In the genomic region with DNA sequence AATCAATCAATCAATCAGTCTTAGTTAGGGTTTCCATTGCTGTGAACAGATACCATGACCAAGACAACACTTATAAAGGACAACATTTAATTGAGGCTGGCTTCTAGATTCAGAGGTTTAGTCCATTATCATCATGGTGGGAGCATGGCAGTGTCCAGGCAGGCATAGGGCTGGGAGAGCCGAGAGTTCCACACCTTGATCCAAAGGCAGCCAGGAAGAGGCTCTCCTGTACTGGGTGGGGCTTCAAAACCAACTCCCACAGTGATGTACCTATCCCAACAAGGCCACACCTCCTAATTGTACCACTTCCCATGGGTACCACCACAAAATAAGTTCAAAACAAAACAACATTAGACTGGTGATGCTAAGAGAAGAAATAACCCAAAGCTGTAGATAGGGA, we compare ENCODE assay signal across 30 mouse cellular contexts. TPM values are rescaled to one million over a fixed set of nuclear protein-coding genes. Genes with fewer than 3 reads are reported as not detected.
"Had no signal": no experiment of that assay in that cellular context is flagged by ENCODE, and none has a peak within 500 bp of the region (broad histone marks: within the 10 kb centered on the region; RNA-seq: fewer than 3 reads in every experiment).

No protein-coding gene starts in this region.

- H3K27me3 ChIP-seq: hindbrain, embryonic 12.5 days; kidney, embryonic 15.5 days; limb, embryonic 13.5 days; limb, embryonic 15.5 days; liver, embryonic 12.5 days had no signal

- ATAC-seq: hindbrain, embryonic 16.5 days; intestine, embryonic 16.5 days; liver, embryonic 12.5 days had no signal

- H3K9me3 ChIP-seq: hindbrain, embryonic 12.5 days; kidney, embryonic 15.5 days; limb, embryonic 13.5 days; limb, embryonic 15.5 days; liver, embryonic 12.5 days had no signal

- H3K9ac ChIP-seq: hindbrain, embryonic 12.5 days; hindbrain, embryonic 14.5 days; kidney, embryonic 15.5 days; limb, embryonic 13.5 days; limb, embryonic 15.5 days; liver, embryonic 12.5 days; liver, embryonic 14.5 days had no signal

- H3K4me3 ChIP-seq: heart, adult 2 months; hindbrain, embryonic 10.5 days; hindbrain, embryonic 12.5 days; kidney, embryonic 15.5 days; limb, embryonic 13.5 days; limb, embryonic 15.5 days; liver, embryonic 12.5 days had no signal

- H3K27ac ChIP-seq: heart, adult 2 months; hindbrain, embryonic 10.5 days; hindbrain, embryonic 12.5 days; hindbrain, embryonic 14.5 days; kidney, embryonic 15.5 days; kidney, postnatal 0 days; limb, embryonic 13.5 days; limb, embryonic 15.5 days; liver, embryonic 12.5 days; liver, embryonic 14.5 days had no signal

- H3K4me1 ChIP-seq: hindbrain, embryonic 10.5 days; hindbrain, embryonic 12.5 days; limb, embryonic 13.5 days; limb, embryonic 15.5 days had no signal

- H3K4me2 ChIP-seq: hindbrain, embryonic 12.5 days; hindbrain, embryonic 14.5 days; kidney, embryonic 15.5 days; limb, embryonic 13.5 days; limb, embryonic 15.5 days; liver, embryonic 12.5 days had no signal

- DNase-seq: gastrocnemius, postnatal 14 days; gastrocnemius, postnatal 36 days; heart, adult 2 months; heart, postnatal 10 days; heart, postnatal 4 days; kidney, adult 11 months; kidney, adult 2 months; kidney, adult 9 months; kidney, postnatal 14 days; kidney, postnatal 36 days; layer of hippocampus, adult 9-11 months; layer of hippocampus, postnatal 36 days; left cerebral cortex, postnatal 4 days had no signal

RNA-seq across cellular contexts. Expression of a gene that starts 21.9 kb away (rescaled TPM):
- total RNA-seq: gastrocnemius, postnatal 36 days; layer of hippocampus, adult 18-20 months; layer of hippocampus, adult 8-10 months; layer of hippocampus, postnatal 14 days; layer of hippocampus, postnatal 36 days; left cerebral cortex, adult 8-10 months; left cerebral cortex, postnatal 10 days; left cerebral cortex, postnatal 25 days had no signal
